Mouse (Mus musculus): ENCODE data around the gene Tubb5. TPM values are rescaled to one million over a fixed set of nuclear protein-coding genes. Genes with fewer than 3 reads are reported as not detected.

The Tubb5 gene
- polyA plus RNA-seq, 1 experiment from 2014 or later: 1,626 TPM

- H3K36me3 ChIP-seq (ENCODE audit: control insufficient read depth, insufficient read depth, low read length): no peaks in the 10 kb centered on the region
- peak overlapping the region; percentile 96 for H3K27ac ChIP-seq (ENCODE audit: low read depth, low read length)
- ATAC-seq (ENCODE audit: low read depth): no peak
- H3K4me3 ChIP-seq (ENCODE audit: low read depth, low read length): peak overlapping the region; percentile 78
- peak overlapping the region; percentile 94 for H3K4me2 ChIP-seq (ENCODE audit: low read depth, low read length)
- H3K27me3 ChIP-seq (ENCODE audit: control insufficient read depth, insufficient read depth, low read length): no peaks in the 10 kb centered on the region
- WGBS: 23% methylated on average over 10 of the region's 10 CpGs
- no peaks in the 10 kb centered on the region for H3K9me3 ChIP-seq (ENCODE audit: control insufficient read depth, low read length)
- H3K9ac ChIP-seq (replicated peaks; ENCODE audit: low read depth, low read length): peak overlapping the region; percentile 91
- peaks cover 27% of the 10 kb centered on the region for H3K4me1 ChIP-seq (ENCODE audit: control insufficient read depth, insufficient read depth, low read length)
Observed at GRCm38 (mm10) chr17:35864832-35865353, 26.8 kb upstream of the Tubb5 start.

DNA sequence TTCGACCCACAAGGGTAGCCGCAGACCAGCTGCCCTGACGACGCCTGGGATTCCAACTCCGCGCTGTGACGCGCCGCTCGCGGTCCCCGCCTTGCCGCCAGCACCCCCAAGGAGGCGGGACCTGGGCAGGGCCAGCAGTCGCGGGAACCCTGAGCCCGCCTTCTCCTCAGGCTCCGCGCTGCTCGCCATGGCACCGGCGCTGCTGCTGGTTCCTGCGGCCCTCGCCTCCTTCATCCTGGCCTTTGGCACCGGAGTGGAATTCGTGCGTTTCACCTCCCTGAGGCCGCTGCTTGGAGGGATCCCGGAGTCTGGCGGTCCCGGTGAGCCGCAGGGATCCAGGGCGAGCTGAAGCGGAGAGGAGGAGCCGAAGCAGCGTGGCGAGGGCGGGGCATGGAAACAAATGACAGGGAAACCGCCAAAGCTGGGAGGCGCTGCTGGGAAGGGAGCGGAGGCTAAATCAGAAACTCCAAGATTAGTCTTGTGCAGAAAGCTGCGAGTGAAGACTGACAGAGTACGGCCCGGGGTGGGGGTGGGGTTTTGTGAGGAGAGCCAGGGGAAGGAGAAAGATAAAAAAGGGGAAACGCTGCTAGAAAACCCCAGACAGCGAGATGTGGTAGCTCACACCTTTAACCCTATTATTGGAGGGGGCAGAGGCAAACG is 23.2 kb upstream of the Tubb5 start, which contains the start of gene Nrm:
Nrm (plus strand) TSS at position 121 of the 660 bp plus-strand sequence.
- Histone ChIP-seq H3K4me2 (ENCODE audit: low read depth, low read length) (peak within 1 kb of the TSS; percentile 68), H3K9me3 (ENCODE audit: control insufficient read depth, low read length) (no peaks in the 10 kb centered on the region), H3K9ac (replicated peaks; ENCODE audit: low read depth, low read length) (peak within 1 kb of the TSS; percentile 50), H3K36me3 (ENCODE audit: control insufficient read depth, insufficient read depth, low read length) (peaks cover 8% of the 10 kb centered on the region; the same call in 1 of the 2 replicates), H3K27ac (ENCODE audit: low read depth, low read length) (peak within 1 kb of the TSS; percentile 89), H3K4me1 (ENCODE audit: control insufficient read depth, insufficient read depth, low read length) (peaks cover 8% of the 10 kb centered on the region; the same call in 1 of the 2 replicates), H3K27me3 (ENCODE audit: control insufficient read depth, insufficient read depth, low read length) (no peaks in the 10 kb centered on the region), H3K4me3 (ENCODE audit: low read depth, low read length) (peak within 1 kb of the TSS; percentile 52)
- under 1% methylated on average over 47 of the region's 47 CpGs for WGBS
- ATAC-seq (ENCODE audit: low read depth): peak; percentile 90

- Histone ChIP-seq H3K27ac (ENCODE audit: low read depth, low read length) (peak overlapping the region; percentile 89), H3K36me3 (ENCODE audit: control insufficient read depth, insufficient read depth, low read length) (peaks cover 8% of the 10 kb centered on the region; the same call in 1 of the 2 replicates), H3K9me3 (ENCODE audit: control insufficient read depth, low read length) (no peaks in the 10 kb centered on the region), H3K27me3 (ENCODE audit: control insufficient read depth, insufficient read depth, low read length) (no peaks in the 10 kb centered on the region), H3K4me3 (ENCODE audit: low read depth, low read length) (peak overlapping the region; percentile 52), H3K4me2 (ENCODE audit: low read depth, low read length) (peak overlapping the region; percentile 68), H3K9ac (replicated peaks; ENCODE audit: low read depth, low read length) (peak overlapping the region; percentile 50), H3K4me1 (ENCODE audit: control insufficient read depth, insufficient read depth, low read length) (peaks cover 8% of the 10 kb centered on the region; the same call in 1 of the 2 replicates)
- no peak for ATAC-seq (ENCODE audit: low read depth)
- WGBS: 5% methylated on average over 12 of the region's 12 CpGs
Observed at GRCm38 (mm10) chr17:35860831-35861197, 22.7 kb upstream of the Tubb5 start.

- Histone ChIP-seq H3K9me3 (ENCODE audit: control insufficient read depth, low read length) (no peaks in the 10 kb centered on the region), H3K4me2 (ENCODE audit: low read depth, low read length) (no peak overlapping the region), H3K9ac (replicated peaks; ENCODE audit: low read depth, low read length) (no peak overlapping the region), H3K27ac (ENCODE audit: low read depth, low read length) (no peak overlapping the region), H3K4me1 (ENCODE audit: control insufficient read depth, insufficient read depth, low read length) (peaks cover 5% of the 10 kb centered on the region; the same call in 1 of the 2 replicates), H3K36me3 (ENCODE audit: control insufficient read depth, insufficient read depth, low read length) (peaks cover 8% of the 10 kb centered on the region; the same call in 1 of the 2 replicates), H3K4me3 (ENCODE audit: low read depth, low read length) (no peak overlapping the region), H3K27me3 (ENCODE audit: control insufficient read depth, insufficient read depth, low read length) (no peaks in the 10 kb centered on the region)
- no peak for ATAC-seq (ENCODE audit: low read depth)
- 68% methylated on average over 2 of the region's 2 CpGs for WGBS
Observed at GRCm38 (mm10) chr17:35859835-35860234, 21.7 kb upstream of the Tubb5 start.

DNA sequence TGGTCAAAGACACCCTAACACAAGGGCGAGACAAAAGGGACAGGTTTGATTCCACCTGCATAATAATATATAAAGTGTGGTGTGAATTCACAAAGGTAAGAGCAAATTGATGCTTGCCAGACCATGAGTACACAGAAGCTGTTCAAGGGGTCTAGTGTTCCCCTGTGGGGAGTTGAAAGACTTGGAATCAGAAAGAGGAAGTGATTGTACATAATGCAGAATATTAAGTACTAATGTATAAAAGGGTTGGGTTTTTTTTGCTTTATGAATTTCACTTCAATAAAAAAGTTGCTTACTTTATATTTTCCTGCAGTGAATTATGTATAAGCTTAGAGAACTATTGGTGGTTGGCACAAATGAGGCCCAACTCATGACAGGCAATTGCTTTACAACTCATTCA is 21.3 kb upstream of the Tubb5 start:
- 0 out of 2 replicates have a peak, but pooled peaks cover 3% of the 10 kb centered on the region for H3K4me1 ChIP-seq (ENCODE audit: control insufficient read depth, insufficient read depth, low read length)
- no peaks in the 10 kb centered on the region for H3K9me3 ChIP-seq (ENCODE audit: control insufficient read depth, low read length)
- no peak overlapping the region for H3K9ac ChIP-seq (replicated peaks; ENCODE audit: low read depth, low read length)
- WGBS: 92% methylated on average over 1 of the region's 1 CpGs
- no peak for ATAC-seq (ENCODE audit: low read depth)
- peaks cover 8% of the 10 kb centered on the region; the same call in 1 of the 2 replicates for H3K36me3 ChIP-seq (ENCODE audit: control insufficient read depth, insufficient read depth, low read length)
- no peak overlapping the region for H3K27ac ChIP-seq (ENCODE audit: low read depth, low read length)
- no peak overlapping the region for H3K4me3 ChIP-seq (ENCODE audit: low read depth, low read length)
- H3K4me2 ChIP-seq (ENCODE audit: low read depth, low read length): no peak overlapping the region
- H3K27me3 ChIP-seq (ENCODE audit: control insufficient read depth, insufficient read depth, low read length): no peaks in the 10 kb centered on the region

DNA sequence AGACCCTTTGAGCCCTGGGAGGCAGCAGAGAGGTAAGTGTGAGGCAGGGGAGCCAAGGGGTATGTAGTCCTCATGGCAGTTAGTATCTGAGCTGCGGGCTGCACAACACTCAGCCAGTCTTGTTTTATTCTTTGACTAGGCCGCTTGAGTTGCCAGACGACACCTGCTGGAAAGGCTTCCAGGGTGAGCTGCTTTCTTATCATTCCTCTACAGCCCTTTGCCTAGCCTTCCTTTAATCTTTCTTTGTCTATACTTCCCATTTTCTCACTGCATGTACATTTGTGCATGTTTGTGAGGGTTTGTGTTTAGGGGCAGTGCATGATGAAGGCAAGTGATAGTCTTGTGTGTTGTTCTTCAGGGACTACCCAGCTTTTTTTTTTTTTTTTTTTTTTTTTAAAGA is 12.9 kb upstream of the Tubb5 start:
- Histone ChIP-seq H3K27me3 (ENCODE audit: control insufficient read depth, insufficient read depth, low read length) (no peaks in the 10 kb centered on the region), H3K4me2 (ENCODE audit: low read depth, low read length) (no peak overlapping the region)

GRCm38 (mm10) chr17:35848112-35848511 is 10.0 kb upstream of the Tubb5 start:
- Histone ChIP-seq H3K4me3 (ENCODE audit: low read depth, low read length) (no peak overlapping the region), H3K9me3 (ENCODE audit: control insufficient read depth, low read length) (no peaks in the 10 kb centered on the region), H3K9ac (replicated peaks; ENCODE audit: low read depth, low read length) (no peak overlapping the region), H3K36me3 (ENCODE audit: control insufficient read depth, insufficient read depth, low read length) (peaks cover 32% of the 10 kb centered on the region), H3K27me3 (ENCODE audit: control insufficient read depth, insufficient read depth, low read length) (no peaks in the 10 kb centered on the region), H3K4me2 (ENCODE audit: low read depth, low read length) (no peak overlapping the region), H3K4me1 (ENCODE audit: control insufficient read depth, insufficient read depth, low read length) (no peaks in the 10 kb centered on the region), H3K27ac (ENCODE audit: low read depth, low read length) (no peak overlapping the region)
- 37% methylated on average over 1 of the region's 1 CpGs for WGBS
- peak; percentile 28; the same call in 1 of the 2 replicates for ATAC-seq (ENCODE audit: low read depth)

More for the DNA sequence above, 12.9 kb upstream of the Tubb5 start:
- WGBS: 96% methylated on average over 3 of the region's 3 CpGs
- no peak overlapping the region for H3K4me3 ChIP-seq (ENCODE audit: low read depth, low read length)
- H3K27ac ChIP-seq (ENCODE audit: low read depth, low read length): no peak overlapping the region
- no peaks in the 10 kb centered on the region for H3K9me3 ChIP-seq (ENCODE audit: control insufficient read depth, low read length)
- no peak for ATAC-seq (ENCODE audit: low read depth)
- no peak overlapping the region for H3K9ac ChIP-seq (replicated peaks; ENCODE audit: low read depth, low read length)
- H3K36me3 ChIP-seq (ENCODE audit: control insufficient read depth, insufficient read depth, low read length): peaks cover 36% of the 10 kb centered on the region
- no peaks in the 10 kb centered on the region for H3K4me1 ChIP-seq (ENCODE audit: control insufficient read depth, insufficient read depth, low read length)

GRCm38 (mm10) chr17:35843514-35843913 is 5.4 kb upstream of the Tubb5 start:
- 95% methylated on average over 3 of the region's 3 CpGs for WGBS
- Histone ChIP-seq H3K36me3 (ENCODE audit: control insufficient read depth, insufficient read depth, low read length) (peaks cover 12% of the 10 kb centered on the region), H3K4me1 (ENCODE audit: control insufficient read depth, insufficient read depth, low read length) (peaks cover 10% of the 10 kb centered on the region; the same call in 1 of the 2 replicates), H3K4me3 (ENCODE audit: low read depth, low read length) (no peak overlapping the region), H3K9ac (replicated peaks; ENCODE audit: low read depth, low read length) (no peak overlapping the region), H3K27ac (ENCODE audit: low read depth, low read length) (no peak overlapping the region), H3K9me3 (ENCODE audit: control insufficient read depth, low read length) (no peaks in the 10 kb centered on the region), H3K27me3 (ENCODE audit: control insufficient read depth, insufficient read depth, low read length) (no peaks in the 10 kb centered on the region), H3K4me2 (ENCODE audit: low read depth, low read length) (no peak overlapping the region)
- ATAC-seq (ENCODE audit: low read depth): no peak

GRCm38 (mm10) chr17:35842006-35842405 is 3.9 kb upstream of the Tubb5 start:
- Histone ChIP-seq H3K4me3 (ENCODE audit: low read depth, low read length) (peak overlapping the region; percentile 57), H3K4me2 (ENCODE audit: low read depth, low read length) (peak overlapping the region; percentile 61), H3K9me3 (ENCODE audit: control insufficient read depth, low read length) (no peaks in the 10 kb centered on the region), H3K36me3 (ENCODE audit: control insufficient read depth, insufficient read depth, low read length) (peaks cover 3% of the 10 kb centered on the region; the same call in 1 of the 2 replicates), H3K27me3 (ENCODE audit: control insufficient read depth, insufficient read depth, low read length) (no peaks in the 10 kb centered on the region), H3K27ac (ENCODE audit: low read depth, low read length) (peak overlapping the region; percentile 64; the same call in 1 of the 2 replicates), H3K9ac (replicated peaks; ENCODE audit: low read depth, low read length) (peak overlapping the region; percentile 58), H3K4me1 (ENCODE audit: control insufficient read depth, insufficient read depth, low read length) (peaks cover 10% of the 10 kb centered on the region; the same call in 1 of the 2 replicates)
- no peak for ATAC-seq (ENCODE audit: low read depth)
- WGBS: 17% methylated on average over 11 of the region's 11 CpGs

Data from neural tube, embryonic 14.5 days (tissue).